Mouse (Mus musculus) cerebellum, adult (tissue): Measurements from ENCODE around the gene Mcu.
A peak's percentile ranks its signal among the peaks of the same experiment; 100 is the strongest.

Experiments
- ATAC-seq: cut with Nextera tagmentation; 2 replicates; pipeline ENCODE4 v1.9.2; 2017; ENCODE audit warnings: mild to moderate bottlenecking, moderate library complexity, mixed read lengths; ENCODE audit not compliant: insufficient number of reproducible peaks, low FRiP score, low TSS enrichment

Mcu gene

DNA sequence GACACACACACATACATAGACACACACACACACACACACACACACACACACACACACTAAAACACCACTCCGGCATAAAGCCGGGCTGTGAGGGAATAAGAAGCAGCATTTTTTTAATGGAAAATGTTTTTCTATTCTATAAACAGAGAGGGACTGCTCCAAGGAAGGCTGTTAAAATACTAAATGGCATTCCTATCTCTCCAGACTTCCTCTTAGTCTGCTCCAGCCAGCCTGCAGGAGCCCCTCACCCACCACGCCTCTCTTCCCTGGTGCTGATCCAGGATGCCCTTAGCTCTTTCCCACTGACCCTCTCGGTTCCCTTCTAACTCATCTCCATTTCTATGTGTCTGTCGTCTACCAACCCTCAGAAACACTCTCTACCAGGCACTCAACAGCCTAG, 44.5 kb downstream of the Mcu start:
- no peak for ATAC-seq

- ATAC-seq = no peak
These were observed 45.2 kb downstream of the Mcu start for GRCm38 (mm10) chr10:59571273-59571672.

DNA sequence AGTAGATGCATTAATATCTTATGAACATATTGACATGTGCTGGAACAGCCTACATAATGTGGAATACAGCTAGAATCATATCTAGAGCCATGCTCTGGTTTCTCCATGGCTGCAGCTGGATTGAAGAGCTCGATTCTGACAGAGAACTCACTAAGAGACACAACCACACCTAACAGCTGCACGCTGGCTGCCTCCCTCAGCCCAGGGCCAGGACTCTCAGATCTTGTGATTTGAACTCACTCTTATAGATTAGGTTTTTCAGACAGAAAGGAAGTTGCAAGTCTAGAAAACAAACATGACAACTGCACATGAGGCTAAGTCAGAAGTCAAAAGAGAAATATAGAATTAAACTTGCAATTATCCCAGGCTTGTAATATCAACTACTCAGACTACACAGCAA, 45.7 kb downstream of the Mcu start:
- no peak for ATAC-seq

DNA sequence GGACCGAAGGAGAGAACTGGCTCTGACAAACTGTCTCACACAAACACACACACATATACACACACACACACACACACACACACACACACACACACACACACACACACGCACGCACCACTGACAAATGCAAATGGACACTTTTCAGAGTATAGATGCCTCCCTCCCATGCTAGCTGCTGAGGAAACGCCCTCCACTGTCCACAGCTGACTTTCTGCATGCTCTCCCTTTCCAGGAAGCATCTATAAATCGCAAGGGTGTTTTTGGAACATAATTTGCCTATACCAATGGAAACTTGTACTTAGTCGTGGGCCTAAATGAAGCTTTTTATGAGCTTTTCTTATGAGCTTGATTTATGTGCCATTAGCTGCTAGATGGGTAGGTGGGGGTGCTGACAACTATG, 46.1 kb downstream of the Mcu start:
- no peak for ATAC-seq

GRCm38 (mm10) chr10:59569481-59569869, 47.0 kb downstream of the Mcu start:
- no peak for ATAC-seq

DNA sequence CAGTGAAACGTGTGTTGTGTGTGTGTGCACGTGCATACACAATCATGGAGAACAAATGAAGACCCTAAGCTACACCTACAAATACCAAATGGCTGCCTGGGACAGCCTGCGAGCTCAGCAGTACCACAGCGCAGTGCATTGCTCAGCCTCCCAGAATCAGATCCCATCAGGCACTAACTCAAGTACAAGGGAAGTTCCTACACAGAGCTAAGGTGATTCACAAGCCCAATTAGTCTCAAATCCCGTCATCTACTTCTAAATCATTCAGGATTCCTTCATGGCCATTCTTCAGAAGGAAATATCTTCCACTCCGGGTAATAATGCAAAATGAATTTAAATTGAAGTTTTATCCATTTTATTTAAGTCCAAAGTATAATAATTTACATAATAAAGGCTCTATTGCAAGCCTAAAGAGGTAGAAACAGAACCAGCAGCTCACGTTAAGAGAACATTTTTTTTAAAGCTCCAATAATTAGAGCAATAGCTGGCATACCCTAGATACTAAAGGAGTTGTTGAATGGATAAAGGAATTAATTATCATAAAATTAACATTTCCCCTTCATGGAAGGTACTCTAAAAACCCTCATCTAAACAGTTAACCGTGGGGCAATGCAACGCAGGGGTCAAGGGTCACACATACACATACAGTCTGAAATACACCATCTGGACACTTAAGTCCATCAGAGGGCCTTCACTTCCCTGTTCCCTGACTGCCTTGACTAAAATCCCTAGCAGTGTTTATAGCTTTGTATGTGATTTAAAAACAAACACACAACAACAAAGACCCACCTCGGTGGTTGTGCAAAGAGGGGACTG, 47.6 kb downstream of the Mcu start:
- ATAC-seq = no peak

GRCm38 (mm10) chr10:59566968-59567367, 49.5 kb downstream of the Mcu start:
- ATAC-seq = no peak

- ATAC-seq = no peak
These were observed 50.5 kb downstream of the Mcu start for GRCm38 (mm10) chr10:59565995-59566410.

GRCm38 (mm10) chr10:59564551-59564950, 51.9 kb downstream of the Mcu start:
- ATAC-seq = no peak

GRCm38 (mm10) chr10:59562511-59562910, 54.0 kb downstream of the Mcu start:
- no peak for ATAC-seq

GRCm38 (mm10) chr10:59560126-59560525, 56.4 kb downstream of the Mcu start:
- ATAC-seq = no peak

DNA sequence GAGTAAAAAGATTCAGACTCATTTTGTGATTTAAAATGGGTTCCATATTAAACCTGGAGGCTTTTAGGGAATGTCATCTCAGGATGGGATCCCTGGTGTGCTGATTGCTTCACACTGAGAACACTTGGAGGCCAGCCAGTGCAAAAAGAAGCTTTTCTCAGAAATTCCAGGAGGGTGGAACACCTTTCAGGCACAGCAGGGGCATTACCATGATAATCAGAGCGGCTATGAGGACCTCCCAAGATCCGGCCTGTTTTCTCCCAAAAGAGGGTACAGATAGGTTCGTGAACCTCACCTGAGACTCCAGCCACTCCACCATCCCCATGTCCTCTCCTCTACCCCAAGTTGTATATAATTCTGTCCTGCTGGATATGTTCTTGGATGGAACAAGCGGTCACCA, 57.9 kb downstream of the Mcu start:
- ATAC-seq = 0 out of 2 replicates have a peak, but pooled peaks have one; percentile 10

- ATAC-seq = no peak
These were observed 58.3 kb downstream of the Mcu start for GRCm38 (mm10) chr10:59558164-59558563.

DNA sequence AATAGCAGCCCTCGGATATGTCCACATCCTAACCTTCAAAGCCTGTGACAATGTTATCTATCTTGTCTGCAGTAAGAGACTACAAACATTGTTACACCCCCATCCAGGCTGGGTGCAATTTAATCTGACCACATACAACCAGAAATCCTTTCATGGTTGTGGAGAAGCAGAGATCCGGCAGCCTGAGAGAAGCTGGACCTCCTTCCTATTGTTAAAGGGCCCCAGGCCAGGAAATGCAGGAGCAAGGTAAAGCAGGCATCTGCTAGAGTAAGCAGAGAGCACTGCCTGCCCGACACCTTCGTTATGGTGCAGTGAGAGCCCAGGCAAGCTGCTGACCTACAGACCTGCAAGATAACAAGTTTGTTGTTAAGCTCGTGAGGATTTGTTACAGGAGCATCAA, 60.0 kb downstream of the Mcu start:
- peak; percentile 54; the same call in 1 of the 2 replicates for ATAC-seq

DNA sequence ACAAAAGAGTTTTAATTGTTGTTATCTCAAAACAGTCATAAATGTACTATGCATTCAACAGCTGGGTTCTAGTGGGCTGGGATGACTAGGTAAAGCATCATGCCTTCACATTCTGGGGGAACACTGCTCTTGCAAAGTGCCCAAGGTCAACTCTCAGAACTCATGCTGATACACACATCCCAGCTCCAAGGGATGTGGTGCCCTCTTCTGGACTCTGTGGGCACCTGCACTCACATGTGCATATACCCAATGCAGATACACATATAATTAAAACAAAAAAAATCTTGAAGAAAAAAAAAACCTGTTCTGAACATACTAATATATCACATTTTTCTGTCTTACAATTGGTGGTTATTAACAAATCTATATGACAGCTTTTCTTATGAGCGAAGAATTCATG, 62.2 kb downstream of the Mcu start:
- ATAC-seq = no peak

DNA sequence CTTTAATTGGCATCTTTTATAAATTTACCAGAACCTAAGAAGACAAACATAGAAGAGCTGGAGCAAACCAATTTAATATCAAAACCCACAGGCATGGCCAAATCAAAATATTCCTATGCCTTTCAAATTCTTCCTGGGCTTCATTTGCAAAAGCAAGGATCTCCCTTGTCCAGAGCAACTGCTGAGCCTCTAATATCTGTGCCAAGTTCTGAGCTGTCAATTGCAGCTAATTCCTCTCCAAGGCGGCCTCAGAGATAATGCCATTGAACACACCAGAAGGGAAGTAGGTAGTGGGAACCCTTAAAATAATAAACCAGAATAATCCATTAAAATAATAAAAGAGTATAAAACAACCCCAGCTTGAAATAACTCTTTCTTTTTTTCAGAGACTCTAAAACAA, 64.0 kb downstream of the Mcu start:
- peak; percentile 65 for ATAC-seq

DNA sequence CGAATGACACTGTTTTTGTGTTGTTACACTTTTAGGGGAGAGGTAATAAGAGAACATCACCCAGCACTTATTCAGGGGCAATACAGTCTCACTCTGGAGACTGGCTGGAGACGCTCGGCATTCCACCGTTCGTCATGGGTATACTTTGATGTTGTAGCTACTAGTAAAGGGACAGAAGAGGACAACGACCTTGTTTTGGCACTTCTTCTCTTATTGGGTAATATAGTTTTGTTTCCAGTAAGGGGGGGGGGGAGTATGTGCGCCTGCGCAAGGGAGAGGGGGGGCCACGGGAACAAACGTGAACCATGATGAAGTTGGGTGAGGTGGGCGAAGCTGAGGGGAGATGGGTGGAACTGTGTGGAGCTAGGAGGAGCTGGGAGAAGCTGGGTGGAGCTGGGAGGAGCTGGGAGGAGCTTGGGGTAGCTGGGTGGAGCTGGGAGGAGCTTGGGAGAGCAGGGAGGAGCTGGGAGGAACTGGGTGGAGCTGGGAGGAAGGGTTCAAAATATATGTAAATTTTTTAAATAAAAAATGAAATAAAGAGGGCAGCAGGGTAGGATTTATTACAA, 67.6 kb downstream of the Mcu start:
- ATAC-seq = no peak

GRCm38 (mm10) chr10:59548211-59548610, 68.3 kb downstream of the Mcu start:
- ATAC-seq = no peak

- ATAC-seq = no peak
These were observed 69.1 kb downstream of the Mcu start for GRCm38 (mm10) chr10:59547426-59547825.

- no peak for ATAC-seq
These were observed 71.3 kb downstream of the Mcu start for GRCm38 (mm10) chr10:59545169-59545568.

DNA sequence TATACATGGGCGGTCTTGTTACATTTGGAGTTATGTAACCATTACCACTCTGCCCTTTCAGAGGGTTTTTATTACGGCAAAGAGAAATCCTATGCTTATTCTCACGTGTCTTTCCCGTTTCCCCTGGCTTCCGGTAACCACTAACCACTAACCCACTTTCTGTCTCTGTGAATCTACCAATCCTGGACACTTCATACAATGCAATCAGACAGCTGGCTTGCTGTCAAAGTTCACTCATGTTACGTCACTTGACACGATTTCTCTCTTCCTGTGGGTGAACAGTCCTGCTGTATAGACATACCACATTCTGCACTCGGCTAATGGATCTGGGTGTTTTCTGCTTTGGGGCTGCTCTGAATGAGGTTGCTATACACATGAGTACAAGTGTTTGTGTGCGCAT, 73.1 kb downstream of the Mcu start:
- no peak for ATAC-seq

DNA sequence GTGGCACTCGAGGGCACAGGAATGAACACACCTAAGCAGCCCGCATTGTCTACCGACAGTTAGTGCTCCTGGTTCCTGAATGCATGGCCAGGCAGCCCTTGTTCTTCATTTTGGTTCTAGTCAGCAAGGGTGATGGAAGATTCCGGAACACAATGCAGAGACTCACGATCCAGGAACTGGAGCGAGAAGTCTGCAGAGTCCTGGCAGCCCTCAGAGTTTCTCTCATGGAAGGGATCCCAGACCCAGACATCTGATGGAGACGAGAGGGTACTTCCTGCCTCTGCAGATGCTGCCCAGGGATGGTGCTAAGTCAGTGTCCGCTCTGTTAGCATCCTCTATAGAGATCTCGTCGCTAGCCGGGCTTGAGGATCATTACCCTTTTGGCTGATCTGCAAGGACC, 75.0 kb downstream of the Mcu start:
- peak; percentile 22; the same call in 1 of the 2 replicates for ATAC-seq
